Mouse (Mus musculus): ENCODE measurements at regions not wholly inside any gene's neighbourhood (a gene's known extent, or its start where the extent isn't known, plus 50 kb on each side); places are given as distances from the start of the nearest gene placed in this dataset.

GRCm38 (mm10) chr3:156382919-156383318 is 178.7 kb upstream of the Negr1 start:
- no peak overlapping the region for H3K4me2 ChIP-seq
- H3K27me3 ChIP-seq (replicated peaks; ENCODE audit: control insufficient read depth, insufficient read depth, low read length), result no peaks in the 10 kb centered on the region
- no peak overlapping the region for H3K27ac ChIP-seq (ENCODE audit: low read depth, low read length)
- no peak for DNase-seq (ENCODE audit: low spot score)
- ATAC-seq (replicated peaks; ENCODE audit: low FRiP score), result no peak
- H3K36me3 ChIP-seq (ENCODE audit: control insufficient read depth, insufficient read depth, low read length), result no peaks in the 10 kb centered on the region
- no peaks in the 10 kb centered on the region for H3K4me1 ChIP-seq (replicated peaks; ENCODE audit: control insufficient read depth, insufficient read depth, low read length)
- H3K9ac ChIP-seq (ENCODE audit: low read depth, low read length), result no peak overlapping the region
- no peak overlapping the region for H3K4me3 ChIP-seq (ENCODE audit: low read depth, low read length)
- H3K9me3 ChIP-seq (ENCODE audit: control insufficient read depth, low read length), result no peaks in the 10 kb centered on the region

GRCm38 (mm10) chr3:156406136-156406535 is 155.5 kb upstream of the Negr1 start:
- Histone ChIP-seq H3K27me3 (replicated peaks; ENCODE audit: control insufficient read depth, insufficient read depth, low read length) (no peaks in the 10 kb centered on the region), H3K4me2 (no peak overlapping the region), H3K4me1 (replicated peaks; ENCODE audit: control insufficient read depth, insufficient read depth, low read length) (no peaks in the 10 kb centered on the region), H3K4me3 (ENCODE audit: low read depth, low read length) (no peak overlapping the region), H3K9ac (ENCODE audit: low read depth, low read length) (no peak overlapping the region), H3K9me3 (ENCODE audit: control insufficient read depth, low read length) (no peaks in the 10 kb centered on the region), H3K27ac (ENCODE audit: low read depth, low read length) (no peak overlapping the region), H3K36me3 (ENCODE audit: control insufficient read depth, insufficient read depth, low read length) (no peaks in the 10 kb centered on the region)
- DNase-seq (ENCODE audit: low spot score), result no peak
- ATAC-seq (replicated peaks; ENCODE audit: low FRiP score), result no peak
- 77% methylated on average over 3 of the region's 3 CpGs for WGBS

GRCm38 (mm10) chr3:156407112-156407511 is 154.5 kb upstream of the Negr1 start:
- no peak for ATAC-seq (replicated peaks; ENCODE audit: low FRiP score)
- WGBS, result 70% methylated on average over 2 of the region's 2 CpGs
- H3K27ac ChIP-seq (ENCODE audit: low read depth, low read length), result no peak overlapping the region

GRCm38 (mm10) chr3:156410126-156410525 is 151.5 kb upstream of the Negr1 start:
- Histone ChIP-seq H3K27me3 (replicated peaks; ENCODE audit: control insufficient read depth, insufficient read depth, low read length) (no peaks in the 10 kb centered on the region), H3K4me2 (no peak overlapping the region), H3K27ac (ENCODE audit: low read depth, low read length) (no peak overlapping the region), H3K9ac (ENCODE audit: low read depth, low read length) (no peak overlapping the region), H3K36me3 (ENCODE audit: control insufficient read depth, insufficient read depth, low read length) (no peaks in the 10 kb centered on the region), H3K4me3 (ENCODE audit: low read depth, low read length) (no peak overlapping the region), H3K4me1 (replicated peaks; ENCODE audit: control insufficient read depth, insufficient read depth, low read length) (no peaks in the 10 kb centered on the region), H3K9me3 (ENCODE audit: control insufficient read depth, low read length) (no peaks in the 10 kb centered on the region)
- ATAC-seq (replicated peaks; ENCODE audit: low FRiP score), result no peak
- DNase-seq (ENCODE audit: low spot score), result no peak
- 28% methylated on average over 1 of the region's 1 CpGs for WGBS

More at GRCm38 (mm10) chr3:156407112-156407511, 154.5 kb upstream of the Negr1 start:
- Histone ChIP-seq H3K9ac (ENCODE audit: low read depth, low read length) (no peak overlapping the region), H3K4me2 (no peak overlapping the region), H3K36me3 (ENCODE audit: control insufficient read depth, insufficient read depth, low read length) (no peaks in the 10 kb centered on the region), H3K4me1 (replicated peaks; ENCODE audit: control insufficient read depth, insufficient read depth, low read length) (no peaks in the 10 kb centered on the region), H3K9me3 (ENCODE audit: control insufficient read depth, low read length) (no peaks in the 10 kb centered on the region), H3K4me3 (ENCODE audit: low read depth, low read length) (no peak overlapping the region), H3K27me3 (replicated peaks; ENCODE audit: control insufficient read depth, insufficient read depth, low read length) (no peaks in the 10 kb centered on the region)
- no peak for DNase-seq (ENCODE audit: low spot score)

- Histone ChIP-seq H3K4me2 (no peak overlapping the region), H3K27ac (ENCODE audit: low read depth, low read length) (no peak overlapping the region), H3K36me3 (ENCODE audit: control insufficient read depth, insufficient read depth, low read length) (no peaks in the 10 kb centered on the region), H3K9ac (ENCODE audit: low read depth, low read length) (no peak overlapping the region), H3K4me1 (replicated peaks; ENCODE audit: control insufficient read depth, insufficient read depth, low read length) (no peaks in the 10 kb centered on the region), H3K9me3 (ENCODE audit: control insufficient read depth, low read length) (no peaks in the 10 kb centered on the region), H3K27me3 (replicated peaks; ENCODE audit: control insufficient read depth, insufficient read depth, low read length) (no peaks in the 10 kb centered on the region), H3K4me3 (ENCODE audit: low read depth, low read length) (no peak overlapping the region)
- DNase-seq (ENCODE audit: low spot score), result no peak
- ATAC-seq (replicated peaks; ENCODE audit: low FRiP score), result no peak
- 78% methylated on average over 3 of the region's 3 CpGs for WGBS
Observed at GRCm38 (mm10) chr3:156412757-156413156, 148.8 kb upstream of the Negr1 start.

- 86% methylated on average over 13 of the region's 13 CpGs for WGBS
- ATAC-seq (replicated peaks; ENCODE audit: low FRiP score), result no peak
Observed at GRCm38 (mm10) chr3:156414431-156415427, 146.9 kb upstream of the Negr1 start.

GRCm38 (mm10) chr3:156418124-156418523 is 143.5 kb upstream of the Negr1 start:
- H3K4me2 ChIP-seq, result no peak overlapping the region
- H3K36me3 ChIP-seq (ENCODE audit: control insufficient read depth, insufficient read depth, low read length), result no peaks in the 10 kb centered on the region
- H3K27ac ChIP-seq (ENCODE audit: low read depth, low read length), result no peak overlapping the region
- H3K9ac ChIP-seq (ENCODE audit: low read depth, low read length), result no peak overlapping the region
- H3K4me3 ChIP-seq (ENCODE audit: low read depth, low read length), result no peak overlapping the region
- H3K4me1 ChIP-seq (replicated peaks; ENCODE audit: control insufficient read depth, insufficient read depth, low read length), result no peaks in the 10 kb centered on the region
- H3K9me3 ChIP-seq (ENCODE audit: control insufficient read depth, low read length), result no peaks in the 10 kb centered on the region
- ATAC-seq (replicated peaks; ENCODE audit: low FRiP score), result no peak
- no peaks in the 10 kb centered on the region for H3K27me3 ChIP-seq (replicated peaks; ENCODE audit: control insufficient read depth, insufficient read depth, low read length)
- DNase-seq (ENCODE audit: low spot score), result no peak

More at GRCm38 (mm10) chr3:156414431-156415427, 146.9 kb upstream of the Negr1 start:
- Histone ChIP-seq H3K36me3 (ENCODE audit: control insufficient read depth, insufficient read depth, low read length) (no peaks in the 10 kb centered on the region), H3K4me2 (no peak overlapping the region), H3K27ac (ENCODE audit: low read depth, low read length) (no peak overlapping the region), H3K9ac (ENCODE audit: low read depth, low read length) (no peak overlapping the region), H3K4me3 (ENCODE audit: low read depth, low read length) (no peak overlapping the region), H3K4me1 (replicated peaks; ENCODE audit: control insufficient read depth, insufficient read depth, low read length) (no peaks in the 10 kb centered on the region), H3K27me3 (replicated peaks; ENCODE audit: control insufficient read depth, insufficient read depth, low read length) (no peaks in the 10 kb centered on the region), H3K9me3 (ENCODE audit: control insufficient read depth, low read length) (no peaks in the 10 kb centered on the region)
- DNase-seq (ENCODE audit: low spot score), result no peak

- H3K9ac ChIP-seq (ENCODE audit: low read depth, low read length), result no peak overlapping the region
- ATAC-seq (replicated peaks; ENCODE audit: low FRiP score) (no peak), DNase-seq (ENCODE audit: low spot score) (no peak)
- H3K27me3 ChIP-seq (replicated peaks; ENCODE audit: control insufficient read depth, insufficient read depth, low read length), result no peaks in the 10 kb centered on the region
- H3K36me3 ChIP-seq (ENCODE audit: control insufficient read depth, insufficient read depth, low read length), result no peaks in the 10 kb centered on the region
- WGBS, result 59% methylated on average over 3 of the region's 3 CpGs
- no peak overlapping the region for H3K4me2 ChIP-seq
- H3K4me3 ChIP-seq (ENCODE audit: low read depth, low read length), result no peak overlapping the region
- no peaks in the 10 kb centered on the region for H3K4me1 ChIP-seq (replicated peaks; ENCODE audit: control insufficient read depth, insufficient read depth, low read length)
- no peak overlapping the region for H3K27ac ChIP-seq (ENCODE audit: low read depth, low read length)
- H3K9me3 ChIP-seq (ENCODE audit: control insufficient read depth, low read length), result no peaks in the 10 kb centered on the region
Observed at GRCm38 (mm10) chr3:156423100-156423499, 138.5 kb upstream of the Negr1 start.

GRCm38 (mm10) chr3:156455042-156455441 is 106.6 kb upstream of the Negr1 start:
- Histone ChIP-seq H3K4me3 (ENCODE audit: low read depth, low read length) (no peak overlapping the region), H3K9me3 (ENCODE audit: control insufficient read depth, low read length) (no peaks in the 10 kb centered on the region), H3K36me3 (ENCODE audit: control insufficient read depth, insufficient read depth, low read length) (no peaks in the 10 kb centered on the region), H3K27ac (ENCODE audit: low read depth, low read length) (no peak overlapping the region), H3K4me2 (no peak overlapping the region), H3K9ac (ENCODE audit: low read depth, low read length) (no peak overlapping the region), H3K4me1 (replicated peaks; ENCODE audit: control insufficient read depth, insufficient read depth, low read length) (no peaks in the 10 kb centered on the region), H3K27me3 (replicated peaks; ENCODE audit: control insufficient read depth, insufficient read depth, low read length) (no peaks in the 10 kb centered on the region)
- WGBS, result 74% methylated on average over 4 of the region's 4 CpGs
- ATAC-seq (replicated peaks; ENCODE audit: low FRiP score), result no peak
- DNase-seq (ENCODE audit: low spot score), result no peak
